Comparison of ENCODE assay signal across 8 mouse cellular contexts in the genomic region with DNA sequence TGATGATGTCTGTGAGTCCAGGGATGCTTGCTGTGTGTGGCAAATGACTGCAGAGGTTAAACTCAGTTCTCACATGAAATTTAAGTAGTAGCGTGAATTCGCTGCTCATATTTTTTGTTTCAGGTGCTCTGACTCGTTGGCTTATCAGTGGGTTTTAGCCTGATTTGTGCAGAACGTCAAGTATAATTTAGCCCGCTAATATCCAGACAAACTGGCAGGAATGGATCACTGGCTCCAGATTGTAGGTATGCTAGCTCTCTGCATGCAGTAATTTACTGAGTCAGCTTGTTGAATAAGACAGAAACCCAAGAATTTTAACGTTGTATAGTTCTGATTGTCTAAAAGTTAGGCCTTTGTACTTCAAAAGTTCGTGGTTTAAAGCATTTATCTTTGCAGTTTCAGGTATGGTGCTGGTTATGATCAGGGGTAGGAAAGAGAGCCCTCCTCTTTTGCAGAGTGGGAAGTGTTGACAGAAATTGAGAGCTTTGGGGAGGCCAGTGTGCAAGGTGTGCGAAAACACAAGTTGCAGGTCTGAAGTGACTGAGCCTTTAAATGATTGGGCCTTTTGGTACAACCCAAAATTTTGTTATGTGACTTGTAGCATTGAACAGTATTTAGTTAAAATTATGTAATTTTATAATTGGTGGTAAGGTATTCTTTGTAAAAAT. TPM values are rescaled to one million over a fixed set of nuclear protein-coding genes. Genes with fewer than 3 reads are reported as not detected.
A peak's percentile ranks its signal among the peaks of the same experiment; 100 is the strongest.
DNase-seq lines count a peak whose midpoint lies in the region; ATAC-seq and TF ChIP-seq lines count a peak whose summit lies in the region.

No protein-coding gene starts in this region.

- no peaks in the 10 kb centered on the region for H3K9me3 ChIP-seq in heart, embryonic 15.5 days (replicated peaks)
- no peaks in the 10 kb centered on the region for H3K9me3 ChIP-seq in ES-E14 (ENCODE audit: control insufficient read depth, insufficient read depth, low read depth, low read length)
- no peaks in the 10 kb centered on the region for H3K9me3 ChIP-seq in forebrain, embryonic 16.5 days (ENCODE audit: control insufficient read depth, low read length)
- no peaks in the 10 kb centered on the region for H3K9me3 ChIP-seq in midbrain, embryonic 10.5 days (replicated peaks)

- peaks cover 3% of the 10 kb centered on the region; the same call in 1 of the 2 replicates for H3K27me3 ChIP-seq in heart, embryonic 15.5 days
- H3K27me3 ChIP-seq in forebrain, embryonic 16.5 days (replicated peaks; ENCODE audit: control insufficient read depth, insufficient read depth, low read length) = no peaks in the 10 kb centered on the region
- H3K27me3 ChIP-seq in midbrain, embryonic 10.5 days (ENCODE audit: low read depth, poor library complexity, severe bottlenecking) = peaks cover 6% of the 10 kb centered on the region

- peak overlapping the region; percentile 99 for H3K4me3 ChIP-seq in heart, embryonic 15.5 days
- peak overlapping the region; percentile 96 to 98 for H3K4me3 ChIP-seq in ES-E14 (ENCODE audit: insufficient read depth in 1 of 2, low read depth in 1 of 2, low read length in 2 of 2, poor library complexity in 1 of 2, severe bottlenecking in 1 of 2)
- peak overlapping the region; percentile 80 for H3K4me3 ChIP-seq in forebrain, embryonic 16.5 days (replicated peaks; ENCODE audit: low read length)
- peak overlapping the region; percentile 83 for H3K4me3 ChIP-seq in midbrain, embryonic 10.5 days

- no peak for ATAC-seq in heart, embryonic 15.5 days (replicated peaks; ENCODE audit: insufficient number of reproducible peaks, insufficient read depth, low FRiP score, low read depth)
- ATAC-seq in forebrain, embryonic 16.5 days = no peak

- no peak for DNase-seq in heart, adult 8-10 months (ENCODE audit: low spot score)
- no peak for DNase-seq in ES-E14 (ENCODE audit: low read depth, low spot score)
- DNase-seq in midbrain, embryonic 10.5 days (ENCODE audit: low spot score) = no peak
- no peak for DNase-seq in cerebellum, adult 11-12 months
- DNase-seq in left cerebral cortex, postnatal 14 days (ENCODE audit: low spot score in 2 of 2) = no peak
- DNase-seq in gastrocnemius, postnatal 25 days = no peak

- WGBS in heart, embryonic 15.5 days = 3% methylated on average over 8 of the region's 8 CpGs
- 2% methylated on average over 8 of the region's 8 CpGs for WGBS in forebrain, embryonic 16.5 days
- WGBS in midbrain, embryonic 10.5 days = 4% methylated on average over 8 of the region's 8 CpGs

- H3K9ac ChIP-seq in heart, embryonic 15.5 days = peak overlapping the region; percentile 100
- peak overlapping the region; percentile 18; the same call in 1 of the 2 replicates for H3K9ac ChIP-seq in ES-E14 (ENCODE audit: insufficient read depth, low read depth, low read length, poor library complexity, severe bottlenecking)
- peak overlapping the region; percentile 45 for H3K9ac ChIP-seq in forebrain, embryonic 16.5 days (replicated peaks; ENCODE audit: low read depth, low read length)

- H3K4me2 ChIP-seq in heart, embryonic 15.5 days = peak overlapping the region; percentile 94
- H3K4me2 ChIP-seq in forebrain, embryonic 16.5 days (ENCODE audit: low read length) = peak overlapping the region; percentile 82

- no peak overlapping the region for H3K27ac ChIP-seq in heart, embryonic 15.5 days
- no peak overlapping the region for H3K27ac ChIP-seq in ES-E14 (ENCODE audit: insufficient read depth, low read depth, low read length, poor library complexity, severe bottlenecking)
- H3K27ac ChIP-seq in forebrain, embryonic 16.5 days (ENCODE audit: low read length) = no peak overlapping the region
- H3K27ac ChIP-seq in midbrain, embryonic 10.5 days (replicated peaks) = no peak overlapping the region

- no peaks in the 10 kb centered on the region for H3K36me3 ChIP-seq in heart, embryonic 15.5 days
- no peaks in the 10 kb centered on the region; the same call in 1 of the 2 replicates for H3K36me3 ChIP-seq in ES-E14 (ENCODE audit: control insufficient read depth, insufficient read depth, low read length, poor library complexity, severe bottlenecking)
- no peaks in the 10 kb centered on the region for H3K36me3 ChIP-seq in forebrain, embryonic 16.5 days (ENCODE audit: control insufficient read depth, insufficient read depth)
- peaks cover 21% of the 10 kb centered on the region for H3K36me3 ChIP-seq in midbrain, embryonic 10.5 days

- in situ Hi-C loops in ES-E14 (cut with MboI; ENCODE audit: low sequenced_read_pairs in 2 of 2, unreplicated experiment in 2 of 2) = loop anchor here in 1 of 2 experiments (5.0 kb wide), 1 partner anchor 37 kb away; no protein-coding TSS in a partner anchor

- intact Hi-C loops in left cerebral cortex, postnatal 14 days (cut with DNase I) = loop anchor here (5.0 to 10.0 kb wide), 5 partner anchors 47 to 605 kb away; no protein-coding TSS in a partner anchor

- H3K4me1 ChIP-seq in heart, embryonic 15.5 days (replicated peaks) = peaks cover 33% of the 10 kb centered on the region
- peaks cover 0 to 15% of the 10 kb centered on the region in 2 experiments; a peak in 3 of 4 replicates for H3K4me1 ChIP-seq in ES-E14 (ENCODE audit: control insufficient read depth in 2 of 2, insufficient read depth in 2 of 2, low read length in 2 of 2, poor library complexity in 1 of 2)
- peaks cover 30% of the 10 kb centered on the region for H3K4me1 ChIP-seq in forebrain, embryonic 16.5 days (replicated peaks; ENCODE audit: control insufficient read depth, insufficient read depth, low read length)
- peaks cover 40% of the 10 kb centered on the region for H3K4me1 ChIP-seq in midbrain, embryonic 10.5 days

TF ChIP-seq in ES-E14, 5 proteins besides CTCF, POLR2A, EP300 and RAD21:
- TF ChIP-seq MAFK (IDR thresholded peaks at IDR 0.05; ENCODE audit: insufficient read depth, low read depth, low read length) (0 out of 2 replicates have a peak, but pooled peaks have one; percentile 3), HCFC1 (IDR thresholded peaks at IDR 0.05; ENCODE audit: borderline replicate concordance, insufficient read depth, low read length) (no peak)

RNA-seq across cellular contexts. Expression of a gene that starts 2.2 kb away (rescaled TPM):
- polyA plus RNA-seq in heart, embryonic 15.5 days (2015; fragmentation: Nextera tagmentation; extraction: Ambion mirVana) = 4.9 and 6.0 TPM in 2 replicates
- total RNA-seq in heart, adult 8-10 months (2022) = 10 to 100 TPM; 54.6 to 66.1 (median 59.4) TPM
- total RNA-seq in ES-E14 (2012; rRNA removed) = 70.8 and 76.5 TPM in 2 replicates
- polyA plus RNA-seq in forebrain, embryonic 16.5 days (2015; fragmentation: Nextera tagmentation; extraction: Ambion mirVana) = 11.5 and 13.4 TPM in 2 replicates
- 6.8 and 7.6 TPM in 2 replicates for polyA plus RNA-seq in midbrain, embryonic 10.5 days (2016; fragmentation: Nextera tagmentation; extraction: Ambion mirVana)
- 100 to 1,000 TPM; 147 to 158 TPM for total RNA-seq in left cerebral cortex, postnatal 14 days (2021)
- 10 to 100 TPM; 31.8 to 35.9 TPM for total RNA-seq in gastrocnemius, postnatal 25 days (2021)

RNA-seq across cellular contexts. Expression of a gene that starts 19.9 kb away (rescaled TPM):
- 54.7 and 56.9 TPM in 2 replicates for polyA plus RNA-seq in heart, embryonic 15.5 days (2015; fragmentation: Nextera tagmentation; extraction: Ambion mirVana)
- 10 to 100 TPM; 82.6 to 92.2 (median 84.8) TPM for total RNA-seq in heart, adult 8-10 months (2022)
- total RNA-seq in ES-E14 (2012; rRNA removed) = 84.9 and 99.0 TPM in 2 replicates
- polyA plus RNA-seq in forebrain, embryonic 16.5 days (2015; fragmentation: Nextera tagmentation; extraction: Ambion mirVana) = 123 and 129 TPM in 2 replicates
- polyA plus RNA-seq in midbrain, embryonic 10.5 days (2016; fragmentation: Nextera tagmentation; extraction: Ambion mirVana) = 78.0 and 84.4 TPM in 2 replicates
- total RNA-seq in left cerebral cortex, postnatal 14 days (2021) = 100 to 1,000 TPM; 121 to 122 TPM
- total RNA-seq in gastrocnemius, postnatal 25 days (2021) = 10 to 100 TPM; 47.3 to 65.2 TPM

Comparison
In these comparisons a context has a peak if more than half of its experiments do, and no peak if none do; other contexts are left out.
1. H3K9ac ChIP-seq: peak in every context shown above with its lines; median percentile 100 in heart, embryonic 15.5 days; 45 in forebrain, embryonic 16.5 days; 18 in ES-E14.